Mouse (Mus musculus) myocyte (in vitro differentiated cells): ENCODE results near the gene Gm45140.

Experiments used
- MAX ChIP-seq: IDR thresholded peaks from one replicate; pipeline ENCODE4 v1.6.1; 2011; ENCODE audit warnings: low read depth, mild to moderate bottlenecking, control low read depth
- POLR2A ChIP-seq: IDR thresholded peaks from one replicate; pipeline ENCODE4 v1.6.1; 2011; ENCODE audit warnings: low read depth, mild to moderate bottlenecking, control low read depth, moderate library complexity; ENCODE audit not compliant: insufficient read length

DNA sequence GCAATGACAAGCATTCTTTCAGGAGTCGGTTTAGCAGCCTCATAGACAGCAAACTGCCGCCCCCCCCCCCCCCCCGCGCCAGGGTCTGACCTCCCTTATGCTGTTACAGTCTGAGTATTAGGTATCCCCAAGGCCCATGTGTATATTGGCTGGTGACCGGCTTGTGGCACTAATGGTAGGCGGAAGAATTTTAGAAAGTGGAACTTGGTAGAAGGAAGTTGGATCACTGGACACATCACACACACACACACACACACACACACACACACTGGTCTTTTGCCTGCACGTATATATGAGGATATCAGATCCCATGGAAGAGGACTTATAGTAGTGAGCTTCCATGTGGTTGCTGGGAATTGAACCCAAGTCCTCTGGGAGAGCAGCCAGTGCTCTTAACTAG is 33.1 kb downstream of the Gm45140 start:
- TF ChIP-seq MAX (no peak), POLR2A (no peak)
